Mouse (Mus musculus) midbrain, embryonic 11.5 days (tissue): Measurements from ENCODE around the gene Slc29a2. TPM values are rescaled to one million over a fixed set of nuclear protein-coding genes. Genes with fewer than 3 reads are reported as not detected.
A peak's percentile ranks its signal among the peaks of the same experiment; 100 is the strongest.

ENCODE experiments used
- ATAC-seq: fragments of 200-750 bp; cut with Nextera tagmentation; 2 replicates; pipeline ENCODE4 v1.8.0; 2017; ENCODE audit warnings: moderate TSS enrichment, moderate library complexity; ENCODE audit not compliant: low FRiP score
- DNase-seq: peaks from one replicate; pipeline ENCODE4 v3.0.0; 2015; ENCODE audit warnings: low spot score; ENCODE audit errors: missing footprints
- H3K27ac ChIP-seq: fragments of 300-500 bp; sonication (generic); 2 replicates; pipeline ENCODE4 v1.5.1; 2014; ENCODE audit warnings: low read depth, low read length
- H3K27me3 ChIP-seq: fragments of 300-500 bp; sonication (generic); 2 replicates; pipeline ENCODE4 v1.6.1; 2014; ENCODE audit warnings: mild to moderate bottlenecking, low read length, moderate library complexity, mixed read lengths; ENCODE audit not compliant: control insufficient read depth, insufficient read depth
- H3K36me3 ChIP-seq: fragments of 300-500 bp; sonication (generic); 2 replicates; pipeline ENCODE4 v1.6.1; 2014; ENCODE audit warnings: mild to moderate bottlenecking, low read length, moderate library complexity, mixed read lengths; ENCODE audit not compliant: control insufficient read depth, insufficient read depth
- H3K4me1 ChIP-seq: fragments of 300-500 bp; sonication (generic); 2 replicates; pipeline ENCODE4 v1.6.1; 2014; ENCODE audit warnings: low read length; ENCODE audit not compliant: control insufficient read depth, insufficient read depth
- H3K4me2 ChIP-seq: fragments of 300-500 bp; sonication (generic); 2 replicates; pipeline ENCODE4 v1.6.1; 2014; ENCODE audit warnings: mild to moderate bottlenecking, moderate library complexity
- H3K4me3 ChIP-seq: fragments of 300-500 bp; sonication (generic); 2 replicates; pipeline ENCODE4 v1.5.1; 2014; ENCODE audit warnings: low read depth, low read length
- H3K9ac ChIP-seq: fragments of 300-500 bp; sonication (generic); 2 replicates; pipeline ENCODE4 v1.6.1; 2014; ENCODE audit warnings: low read length
- H3K9me3 ChIP-seq: fragments of 300-500 bp; sonication (generic); 2 replicates; pipeline ENCODE4 v1.6.1; 2016; ENCODE audit warnings: low read length; ENCODE audit not compliant: control insufficient read depth
- WGBS: fragments of 180-500 bp; shearing (Covaris S2); extraction: QIAGEN DNeasy Blood & Tissue Kit; methylation state at CpG from one replicate; pipeline ENCODE4 v1.1.7; 2014; 5-methylcytosine and 5-hydroxymethylcytosine counted together
- polyA plus RNA-seq: library from polyadenylated mRNA; unstranded; fragments of >200 nt; fragmentation: Nextera tagmentation; extraction: Ambion mirVana; gene quantifications from 2 replicates; pipeline ENCODE4 v1.2.1, GENCODE M21; 2014

Gene Slc29a2
- polyA plus RNA-seq = 4.2 TPM in 2 replicates

- Histone ChIP-seq H3K9ac (peak within 1 kb of the TSS; percentile 79), H3K4me2 (peak within 1 kb of the TSS; percentile 64), H3K4me3 (peak within 1 kb of the TSS; percentile 51), H3K9me3 (no peaks in the 10 kb centered on the region), H3K36me3 (0 out of 2 replicates have a peak, but pooled peaks cover 2% of the 10 kb centered on the region), H3K27me3 (no peaks in the 10 kb centered on the region), H3K4me1 (no peaks in the 10 kb centered on the region), H3K27ac (peak within 1 kb of the TSS; percentile 72)
- DNase-seq (peak; percentile 96), ATAC-seq (peak; percentile 97)
- WGBS = under 1% methylated on average over 62 of the region's 62 CpGs
Observed at GRCm38 (mm10) chr19:5023621-5024479, at the start of gene Slc29a2. Gene Slc29a2, plus strand, starts transcription at chr19:5023860.

- Histone ChIP-seq H3K27ac (no peak overlapping the region), H3K27me3 (peaks cover 8% of the 10 kb centered on the region), H3K36me3 (no peaks in the 10 kb centered on the region), H3K9ac (no peak overlapping the region), H3K4me1 (no peaks in the 10 kb centered on the region), H3K4me2 (no peak overlapping the region), H3K4me3 (no peak overlapping the region), H3K9me3 (no peaks in the 10 kb centered on the region)
- DNase-seq (peak; percentile 89), ATAC-seq (no peak)
Observed at GRCm38 (mm10) chr19:4981767-4982166, 41.9 kb upstream of the Slc29a2 start.

- Histone ChIP-seq H3K4me2 (peak overlapping the region; percentile 45; the same call in 1 of the 2 replicates), H3K36me3 (no peaks in the 10 kb centered on the region), H3K4me1 (peaks cover 6% of the 10 kb centered on the region), H3K27ac (no peak overlapping the region), H3K9me3 (no peaks in the 10 kb centered on the region), H3K4me3 (peak overlapping the region; percentile 34; the same call in 1 of the 2 replicates), H3K9ac (no peak overlapping the region), H3K27me3 (peaks cover 47% of the 10 kb centered on the region)
- WGBS = 6% methylated on average over 13 of the region's 13 CpGs
- no peak for ATAC-seq
- DNase-seq = peak; percentile 99
Observed at GRCm38 (mm10) chr19:4989013-4989412, 34.6 kb upstream of the Slc29a2 start.

- no peaks in the 10 kb centered on the region for H3K36me3 ChIP-seq
- peaks cover 6% of the 10 kb centered on the region for H3K4me1 ChIP-seq
- peak overlapping the region; percentile 34 for H3K4me3 ChIP-seq
- no peak overlapping the region; the same call in 1 of the 2 replicates for H3K9ac ChIP-seq
- DNase-seq = peak; percentile 91
- H3K27me3 ChIP-seq = peaks cover 43% of the 10 kb centered on the region
- ATAC-seq = no peak
- 18% methylated on average over 44 of the region's 47 CpGs for WGBS
- no peak overlapping the region for H3K27ac ChIP-seq
- no peaks in the 10 kb centered on the region for H3K9me3 ChIP-seq
- peak overlapping the region; percentile 45 for H3K4me2 ChIP-seq
Observed at GRCm38 (mm10) chr19:4989434-4990255, 34.0 kb upstream of the Slc29a2 start.

- no peak within 1 kb of the TSS; the same call in 1 of the 2 replicates for H3K9ac ChIP-seq
- H3K4me3 ChIP-seq = peak within 1 kb of the TSS; percentile 34
- H3K4me2 ChIP-seq = peak within 1 kb of the TSS; percentile 45
- ATAC-seq = no peak
- no peak for DNase-seq
- no peak within 1 kb of the TSS for H3K27ac ChIP-seq
- H3K27me3 ChIP-seq = peaks cover 40% of the 10 kb centered on the region
- no peaks in the 10 kb centered on the region for H3K9me3 ChIP-seq
- peaks cover 6% of the 10 kb centered on the region for H3K4me1 ChIP-seq
- WGBS = 13% methylated on average over 4 of the region's 4 CpGs
- H3K36me3 ChIP-seq = no peaks in the 10 kb centered on the region
Observed at GRCm38 (mm10) chr19:4990256-4990625, 33.4 kb upstream of the Slc29a2 start, which contains the start of gene Npas4. Gene Npas4, minus strand, starts transcription at chr19:4990316.

- Histone ChIP-seq H3K4me2 (peak overlapping the region; percentile 33), H3K4me1 (peaks cover 6% of the 10 kb centered on the region), H3K9me3 (no peaks in the 10 kb centered on the region), H3K4me3 (0 out of 2 replicates have a peak overlapping the region, but pooled peaks have one; percentile 3), H3K36me3 (no peaks in the 10 kb centered on the region), H3K27me3 (peaks cover 40% of the 10 kb centered on the region), H3K9ac (no peak overlapping the region), H3K27ac (no peak overlapping the region)
- WGBS = 2% methylated on average over 19 of the region's 22 CpGs
- ATAC-seq = no peak
- DNase-seq = no peak
Observed at GRCm38 (mm10) chr19:4990716-4991115, 32.9 kb upstream of the Slc29a2 start.

GRCm38 (mm10) chr19:4992371-4992770 is 31.3 kb upstream of the Slc29a2 start:
- no peaks in the 10 kb centered on the region for H3K36me3 ChIP-seq
- H3K4me2 ChIP-seq = no peak overlapping the region
- H3K9ac ChIP-seq = no peak overlapping the region
- no peak overlapping the region for H3K27ac ChIP-seq
- peaks cover 6% of the 10 kb centered on the region for H3K4me1 ChIP-seq
- H3K4me3 ChIP-seq = no peak overlapping the region
- ATAC-seq (no peak), DNase-seq (peak; percentile 88)
- 22% methylated on average over 8 of the region's 8 CpGs for WGBS
- H3K9me3 ChIP-seq = no peaks in the 10 kb centered on the region
- H3K27me3 ChIP-seq = peaks cover 40% of the 10 kb centered on the region

GRCm38 (mm10) chr19:4992904-4993303 is 30.8 kb upstream of the Slc29a2 start:
- H3K4me2 ChIP-seq = no peak overlapping the region
- H3K9ac ChIP-seq = no peak overlapping the region
- ATAC-seq (no peak), DNase-seq (no peak)
- no peak overlapping the region for H3K4me3 ChIP-seq
- H3K27me3 ChIP-seq = peaks cover 40% of the 10 kb centered on the region
- peaks cover 6% of the 10 kb centered on the region for H3K4me1 ChIP-seq
- no peaks in the 10 kb centered on the region for H3K9me3 ChIP-seq
- H3K27ac ChIP-seq = no peak overlapping the region
- H3K36me3 ChIP-seq = no peaks in the 10 kb centered on the region
- WGBS = 4% methylated on average over 9 of the region's 9 CpGs
